Mouse (Mus musculus) right cerebral cortex, postnatal 14 days (tissue): ENCODE measurements around the gene Phf12.
"Not testable (repeated sequence)": the region's sequence is repeated elsewhere in the genome, so short reads cannot be mapped to it uniquely, and the experiment has no call there.

Experiments
- DNase-seq: peaks from one replicate; pipeline ENCODE4 v3.0.0; 2022

Phf12 gene

GRCm38 (mm10) chr11:78032809-78033195 is 50.2 kb downstream of the Phf12 start:
- DNase-seq = no peak

- no peak for DNase-seq
Measured at GRCm38 (mm10) chr11:78033931-78034617, 51.5 kb downstream of the Phf12 start.

- no peak for DNase-seq
Measured at GRCm38 (mm10) chr11:78036791-78037190, 54.2 kb downstream of the Phf12 start.

GRCm38 (mm10) chr11:78037831-78038752 is 55.5 kb downstream of the Phf12 start, which contains the start of gene Flot2:
Flot2 (plus strand) TSS chr11:78037931.
- peak; percentile 60 for DNase-seq

- DNase-seq = no peak
Measured at GRCm38 (mm10) chr11:78040878-78041277, 58.3 kb downstream of the Phf12 start.

- not testable (repeated sequence) for DNase-seq
Measured at GRCm38 (mm10) chr11:78042290-78042870, 59.8 kb downstream of the Phf12 start.

GRCm38 (mm10) chr11:78044758-78045251 is 62.3 kb downstream of the Phf12 start:
- peak; percentile 50 for DNase-seq

- DNase-seq = not testable (repeated sequence)
Measured at GRCm38 (mm10) chr11:78048637-78049036, 66.1 kb downstream of the Phf12 start.

GRCm38 (mm10) chr11:78053078-78053477 is 70.5 kb downstream of the Phf12 start:
- no peak for DNase-seq

GRCm38 (mm10) chr11:78056946-78057345 is 74.4 kb downstream of the Phf12 start:
- DNase-seq = no peak

- peak; percentile 65 for DNase-seq
Measured at GRCm38 (mm10) chr11:78059833-78060757, 77.5 kb downstream of the Phf12 start.

- DNase-seq = no peak
Measured at GRCm38 (mm10) chr11:78062563-78062962, 80.0 kb downstream of the Phf12 start.

GRCm38 (mm10) chr11:78065906-78066305 is 83.4 kb downstream of the Phf12 start:
- DNase-seq = no peak

GRCm38 (mm10) chr11:78066641-78067040 is 84.1 kb downstream of the Phf12 start:
- no peak for DNase-seq

GRCm38 (mm10) chr11:78067566-78067965 is 85.0 kb downstream of the Phf12 start:
- no peak for DNase-seq

GRCm38 (mm10) chr11:78069130-78069529 is 86.6 kb downstream of the Phf12 start:
- DNase-seq = no peak

- no peak for DNase-seq
Measured at GRCm38 (mm10) chr11:78069646-78070045, 87.1 kb downstream of the Phf12 start.

- no peak for DNase-seq
Measured at GRCm38 (mm10) chr11:78071938-78072337, 89.4 kb downstream of the Phf12 start.

GRCm38 (mm10) chr11:78072425-78073130 is 90.0 kb downstream of the Phf12 start:
- no peak for DNase-seq

- DNase-seq = no peak
Measured at GRCm38 (mm10) chr11:78073577-78074276, 91.2 kb downstream of the Phf12 start.

GRCm38 (mm10) chr11:78074277-78074652 is 91.7 kb downstream of the Phf12 start:
- no peak for DNase-seq
